Mouse (Mus musculus): ENCODE results near the gene 1600014C23Rik.

The 1600014C23Rik gene

GRCm38 (mm10) chr17:45693812-45694565 lies 39.7 kb downstream of the 1600014C23Rik start:
- no peak for ATAC-seq (ENCODE audit: low TSS enrichment)

- ATAC-seq (ENCODE audit: low TSS enrichment) = no peak
These were observed 41.5 kb downstream of the 1600014C23Rik start for GRCm38 (mm10) chr17:45692159-45692558.

DNA sequence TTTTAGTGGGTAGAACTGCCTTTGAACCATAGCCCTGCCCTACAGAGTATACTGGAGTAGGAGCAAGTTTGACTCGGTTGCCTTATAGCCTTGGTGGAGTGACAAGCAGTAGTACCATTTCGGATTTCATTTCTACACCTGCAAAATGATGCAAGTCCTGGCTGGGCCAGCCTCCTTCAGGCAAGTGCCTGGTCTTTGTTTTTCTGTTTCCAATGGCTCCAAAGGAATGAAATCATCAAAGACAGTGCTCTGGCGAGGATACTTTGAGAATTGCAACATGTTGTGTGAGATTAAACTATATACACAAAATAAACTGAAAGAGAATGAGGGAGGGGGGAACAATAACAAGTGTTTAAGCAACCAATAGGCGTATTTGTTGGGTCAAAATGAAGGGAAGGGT lies 43.6 kb downstream of the 1600014C23Rik start:
- ATAC-seq (ENCODE audit: low TSS enrichment) = no peak

- ATAC-seq (ENCODE audit: low TSS enrichment) = no peak
These were observed 44.5 kb downstream of the 1600014C23Rik start for GRCm38 (mm10) chr17:45689120-45689519.

GRCm38 (mm10) chr17:45686716-45687115 lies 46.9 kb downstream of the 1600014C23Rik start, which contains the start of gene Tmem63b:
Gene Tmem63b (minus strand): TSS chr17:45686905.
- no peak for ATAC-seq (ENCODE audit: low TSS enrichment)

- ATAC-seq (ENCODE audit: low TSS enrichment) = peak; percentile 65
These were observed 47.5 kb downstream of the 1600014C23Rik start, which contains the start of gene Mrpl14 for GRCm38 (mm10) chr17:45686093-45686619. Gene Mrpl14 (plus strand): TSS chr17:45686322.

GRCm38 (mm10) chr17:45685171-45686092 lies 48.2 kb downstream of the 1600014C23Rik start:
- ATAC-seq (ENCODE audit: low TSS enrichment) = peak; percentile 29; the same call in 1 of the 2 replicates

DNA sequence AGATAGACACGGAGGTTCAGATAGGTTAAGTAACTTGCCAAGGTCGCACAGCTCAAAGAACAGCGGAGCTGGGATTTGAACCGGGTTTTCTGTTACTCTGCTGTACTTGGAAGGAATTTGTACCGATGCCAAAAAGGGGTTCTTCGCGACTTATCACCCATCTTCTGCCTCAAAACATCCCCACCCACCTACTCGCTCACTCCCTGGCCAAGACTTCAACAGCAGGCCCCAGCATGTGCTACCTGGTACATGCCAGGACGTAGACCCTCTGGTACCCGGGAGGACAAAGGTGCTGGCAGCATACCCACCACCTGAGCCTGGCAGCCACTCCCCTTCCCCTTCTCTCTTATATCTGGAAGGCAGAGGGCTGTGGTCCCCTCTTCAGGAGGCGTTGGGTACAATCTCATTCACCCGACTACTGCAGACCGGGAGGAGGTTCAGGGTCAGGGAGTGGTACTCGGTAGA lies 48.9 kb downstream of the 1600014C23Rik start:
- ATAC-seq (ENCODE audit: low TSS enrichment) = no peak

Measured in frontal cortex, adult (tissue).